Mouse (Mus musculus) ES-CJ7 (cell line): ENCODE measurements around the gene Pigb.

ENCODE experiments used
- DNase-seq: peaks from one replicate; pipeline ENCODE4 v3.0.0; 2011; ENCODE audit warnings: low read depth, low spot score

The Pigb gene

GRCm38 (mm10) chr9:73045711-73046110, 5.5 kb upstream of the Pigb start:
- no peak for DNase-seq

DNA sequence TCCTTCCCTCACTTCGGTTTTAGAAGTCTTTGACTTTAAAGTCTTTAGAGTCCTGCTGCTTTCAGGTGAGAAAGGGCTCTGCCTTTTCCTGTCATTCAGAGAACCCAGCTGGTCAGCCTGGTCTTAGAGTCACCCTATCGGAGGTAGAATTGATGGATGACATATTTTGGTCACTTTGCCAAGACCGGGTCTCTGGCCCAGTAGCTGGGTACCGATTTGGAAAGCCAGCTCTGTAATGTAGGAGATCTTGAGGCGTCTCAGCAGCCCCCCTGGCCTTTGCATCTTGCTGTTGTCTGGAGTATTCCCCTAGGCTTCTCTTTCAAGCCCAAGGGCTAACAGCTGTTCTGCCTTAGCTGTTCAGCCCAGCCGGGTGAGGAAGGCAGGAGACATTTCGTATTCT, 5.0 kb upstream of the Pigb start:
- no peak for DNase-seq

DNA sequence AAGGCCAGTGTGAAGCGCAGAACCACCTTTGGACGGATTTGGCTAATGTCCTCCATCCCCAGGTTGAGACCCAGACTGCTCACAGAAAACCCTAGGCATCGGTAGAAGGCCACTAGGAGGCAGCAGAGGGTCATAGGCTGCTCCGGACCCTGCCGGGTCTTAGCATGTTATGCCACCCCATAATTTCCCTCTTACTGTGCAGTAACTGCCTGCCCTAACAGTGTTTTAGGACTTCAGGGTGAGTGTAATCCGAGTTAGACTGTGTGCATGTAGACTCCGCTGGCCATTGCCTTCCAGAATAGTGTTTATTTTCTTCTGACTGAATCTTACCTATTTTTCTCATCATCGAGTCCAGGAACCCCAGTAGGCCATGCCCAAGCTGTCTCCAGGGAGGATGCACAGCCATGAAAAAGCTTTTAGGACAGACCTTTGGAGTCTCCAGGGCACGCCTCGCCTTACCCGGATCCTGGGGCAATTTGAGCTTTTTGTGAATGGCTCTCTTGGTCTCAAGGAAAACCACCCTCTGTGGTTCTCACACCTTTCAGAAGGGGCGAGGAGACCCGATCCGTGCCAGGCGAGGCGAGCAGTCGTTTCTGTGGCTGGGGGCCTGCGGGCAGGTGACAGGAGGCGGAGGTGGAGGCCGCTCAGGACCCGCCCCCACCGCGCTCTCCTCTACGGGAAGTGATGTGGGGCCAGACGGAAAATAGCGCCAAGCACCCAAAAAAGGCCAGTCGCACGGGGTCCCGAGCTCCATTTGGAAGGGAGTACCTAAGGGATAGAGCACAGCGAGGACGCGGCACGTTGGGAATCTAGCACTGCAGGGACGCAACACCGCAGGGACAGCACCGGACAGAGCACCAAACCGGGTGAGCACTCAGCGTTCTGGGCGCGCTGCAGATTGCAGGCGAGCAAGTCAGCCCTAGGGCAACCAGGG, 4.2 kb upstream of the Pigb start, which contains the start of gene Rab27a:
Gene Rab27a (plus strand): TSS at position 709 of the 934 bp plus-strand sequence.
- DNase-seq: peak; percentile 84

- DNase-seq: peak; percentile 90
These were observed 794 bp downstream of the Pigb start for GRCm38 (mm10) chr9:73039222-73039945.

GRCm38 (mm10) chr9:73033406-73033805, 6.8 kb downstream of the Pigb start:
- no peak for DNase-seq

GRCm38 (mm10) chr9:73031421-73031820, 8.8 kb downstream of the Pigb start:
- DNase-seq: no peak

GRCm38 (mm10) chr9:73030443-73030842, 9.7 kb downstream of the Pigb start:
- DNase-seq: no peak

DNA sequence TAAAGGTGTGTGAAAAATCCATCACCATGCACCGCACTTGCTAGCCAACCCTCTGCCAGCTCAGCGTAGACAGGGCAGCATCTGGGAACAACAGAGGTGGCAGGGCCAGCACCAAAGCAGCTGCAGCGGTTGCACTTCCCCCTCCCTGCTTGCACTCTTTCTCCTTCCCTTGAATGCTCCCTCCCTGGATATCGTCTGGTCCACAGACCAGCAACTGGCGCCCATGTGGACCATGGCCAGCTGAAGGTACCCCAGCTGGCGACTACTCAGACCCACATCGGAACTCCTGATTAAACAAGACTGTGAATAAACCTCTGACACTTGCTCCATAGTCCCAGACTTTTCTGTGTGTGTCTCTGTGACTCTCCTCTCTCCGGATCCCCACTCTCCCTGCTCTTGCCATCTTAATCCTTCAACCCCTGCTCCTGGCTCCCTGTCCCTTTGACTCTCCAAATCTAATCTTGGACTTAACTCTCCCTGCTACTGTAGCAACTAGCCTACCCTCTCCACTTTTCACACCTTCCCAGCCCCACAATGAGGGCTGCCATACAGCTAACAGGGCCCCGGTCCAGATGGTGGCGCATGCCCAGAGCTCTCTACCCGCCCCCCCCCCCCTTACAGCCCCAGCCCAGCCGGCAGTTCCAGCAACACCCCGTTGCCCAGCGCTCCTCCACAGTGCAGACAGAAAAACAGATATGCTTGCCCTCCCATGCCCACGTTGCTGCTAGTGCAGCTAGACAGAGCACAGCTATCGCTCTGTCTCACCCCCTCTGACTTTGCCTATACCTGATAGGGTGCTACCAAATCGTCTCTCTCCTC, 14.2 kb downstream of the Pigb start:
- DNase-seq: peak; percentile 79

DNA sequence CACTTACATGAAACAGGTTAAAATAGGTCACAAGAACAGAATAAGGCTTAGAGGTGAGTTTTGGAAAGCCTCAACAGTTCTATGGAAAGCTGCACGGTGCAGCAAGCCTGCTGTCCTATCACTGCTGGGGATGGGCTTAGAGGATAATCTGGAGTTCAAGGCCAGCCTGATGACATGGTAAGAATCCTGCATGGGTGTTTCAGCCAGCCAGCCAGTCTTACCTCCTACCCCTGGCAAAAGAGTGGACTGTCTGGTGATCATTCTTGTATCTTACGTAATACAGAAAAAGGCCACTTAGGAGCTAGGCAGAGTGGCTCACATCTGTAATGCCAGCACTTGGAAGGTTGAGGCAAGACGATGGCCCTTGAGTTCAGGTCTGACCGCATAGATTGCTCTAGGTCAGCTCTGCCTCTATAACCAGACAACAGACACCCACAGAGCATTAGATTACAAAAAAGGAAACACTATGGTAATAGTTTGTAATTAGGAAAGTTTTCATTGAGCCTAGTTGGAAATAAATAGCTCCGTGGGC, 19.5 kb downstream of the Pigb start:
- no peak for DNase-seq

- DNase-seq: no peak
These were observed 20.3 kb downstream of the Pigb start for GRCm38 (mm10) chr9:73019841-73020240.

GRCm38 (mm10) chr9:73014724-73015123, 25.5 kb downstream of the Pigb start:
- DNase-seq: no peak

GRCm38 (mm10) chr9:73012629-73013028, 27.5 kb downstream of the Pigb start:
- DNase-seq: no peak

DNA sequence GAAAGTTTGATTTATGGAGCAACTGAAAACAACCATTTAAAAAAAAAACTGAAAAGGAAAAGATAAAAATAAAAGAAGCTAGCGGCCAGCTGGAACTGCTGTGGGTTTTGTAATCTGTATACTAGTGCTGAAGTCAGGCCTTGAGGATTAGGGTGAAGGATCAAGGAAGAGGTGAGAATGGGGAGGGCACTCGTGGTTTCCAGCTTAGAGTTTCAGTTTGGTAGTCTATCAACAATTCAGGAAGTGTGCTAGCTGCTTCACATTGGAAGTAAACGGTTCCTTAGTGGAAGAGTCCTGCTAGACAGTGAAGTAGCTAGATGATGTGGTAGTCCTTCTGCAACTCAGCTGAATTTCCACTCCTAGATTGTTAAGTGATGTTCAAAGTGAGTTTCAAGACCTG, 31.8 kb downstream of the Pigb start:
- DNase-seq: no peak

GRCm38 (mm10) chr9:73006175-73006574, 34.0 kb downstream of the Pigb start:
- peak; percentile 43 for DNase-seq

GRCm38 (mm10) chr9:73005106-73005505, 35.1 kb downstream of the Pigb start:
- peak; percentile 62 for DNase-seq

DNA sequence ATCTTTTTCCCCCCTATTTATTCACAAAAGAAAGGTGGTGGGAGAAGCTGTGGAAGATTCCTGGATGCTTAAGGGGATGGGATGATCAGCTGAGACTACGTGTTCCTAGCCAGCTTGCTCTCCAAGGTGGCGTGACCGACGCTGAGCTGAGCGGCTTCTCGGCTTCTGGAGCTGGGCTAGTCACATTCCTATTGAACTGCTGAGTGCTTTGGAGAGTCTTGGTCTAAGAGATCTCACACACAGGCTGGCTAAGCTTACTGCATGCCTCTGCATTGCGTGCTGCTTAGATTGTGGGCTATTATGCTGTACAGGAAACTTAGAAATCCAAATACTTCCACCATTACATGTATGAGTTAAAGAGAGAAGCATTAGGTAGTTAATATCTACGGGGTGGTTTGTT, 36.1 kb downstream of the Pigb start:
- no peak for DNase-seq

GRCm38 (mm10) chr9:73002177-73002576, 38.0 kb downstream of the Pigb start:
- no peak for DNase-seq

DNA sequence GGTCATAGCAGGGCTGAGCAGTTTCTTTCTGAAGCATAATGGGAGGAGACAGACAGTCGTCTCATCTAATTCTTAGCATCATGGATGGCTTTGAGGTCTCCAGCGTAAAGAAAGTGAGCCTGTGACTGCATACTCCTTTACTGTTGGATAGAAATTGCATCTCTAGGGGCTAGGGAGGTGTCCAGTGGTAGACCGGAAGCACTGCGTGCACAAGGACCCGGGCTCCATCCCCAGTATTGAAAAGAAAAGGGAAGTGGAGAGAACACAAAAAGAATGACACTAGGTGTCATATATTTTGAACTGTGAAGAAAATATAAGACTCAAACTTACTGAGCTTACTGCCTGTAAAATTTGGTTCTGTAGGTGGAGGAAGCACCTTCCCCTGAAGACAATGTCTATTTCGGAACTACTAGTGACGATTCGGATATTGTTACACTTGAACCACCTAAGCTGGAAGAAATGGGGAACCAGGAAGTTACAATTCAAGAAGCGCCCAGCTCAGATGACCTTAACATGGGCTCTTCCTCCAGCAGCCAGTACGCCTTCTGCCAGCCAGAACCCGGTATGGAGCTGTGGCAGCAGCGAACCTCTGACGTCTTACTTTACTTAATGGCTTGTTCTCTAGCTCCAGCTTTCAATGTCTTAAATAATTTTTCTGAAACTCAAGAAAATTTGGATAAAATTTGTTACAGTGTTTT, 38.7 kb downstream of the Pigb start:
- no peak for DNase-seq

DNA sequence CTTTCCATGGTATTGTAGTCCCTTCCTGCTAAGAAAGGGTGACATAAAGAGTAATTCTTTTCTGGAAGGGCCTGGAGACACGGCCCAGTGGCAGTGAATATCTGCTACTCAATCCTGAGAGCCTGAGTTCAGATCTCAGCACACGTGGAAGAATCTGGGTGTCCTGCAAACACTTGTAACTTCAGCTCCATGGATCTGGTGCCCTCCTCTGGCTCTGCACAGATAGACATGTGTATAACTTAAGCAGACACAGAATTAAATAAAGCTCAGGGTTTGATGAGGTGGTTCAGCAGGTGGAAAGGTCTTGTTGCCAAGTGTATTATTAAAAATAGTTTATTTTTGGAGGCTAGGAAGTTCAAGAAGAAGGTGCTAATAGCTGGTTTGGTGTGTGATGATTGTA, 39.7 kb downstream of the Pigb start:
- no peak for DNase-seq

- peak; percentile 71 for DNase-seq
These were observed 43.4 kb downstream of the Pigb start for GRCm38 (mm10) chr9:72996806-72997205.

GRCm38 (mm10) chr9:72996167-72996566, 44.0 kb downstream of the Pigb start:
- DNase-seq: peak; percentile 92
